Mouse (Mus musculus): ENCODE results near the gene Foxg1. TPM values are rescaled to one million over a fixed set of nuclear protein-coding genes. Genes with fewer than 3 reads are reported as not detected.

Gene Foxg1
- polyA plus RNA-seq, 1 experiment = not detected

GRCm38 (mm10) chr12:49400036-49400852 lies 17.8 kb downstream of the Foxg1 start:
- TF ChIP-seq POLR2A (IDR thresholded peaks at IDR 0.05; ENCODE audit: borderline replicate concordance, low read depth, low read length) (no peak), CTCF (IDR thresholded peaks at IDR 0.05; ENCODE audit: low read depth, low read length) (no peak)
- H3K27ac ChIP-seq (ENCODE audit: insufficient read depth, low read depth, low read length) = no peak overlapping the region
- H3K4me3 ChIP-seq (ENCODE audit: insufficient read depth, low read length) = no peak overlapping the region
- no peaks in the 10 kb centered on the region for H3K4me1 ChIP-seq (ENCODE audit: control insufficient read depth, insufficient read depth, low read length)

- no peak for TF ChIP-seq CTCF (IDR thresholded peaks at IDR 0.05; ENCODE audit: low read depth, low read length)
- TF ChIP-seq POLR2A (IDR thresholded peaks at IDR 0.05; ENCODE audit: borderline replicate concordance, low read depth, low read length) = no peak
- Histone ChIP-seq H3K4me1 (ENCODE audit: control insufficient read depth, insufficient read depth, low read length) (no peaks in the 10 kb centered on the region), H3K4me3 (ENCODE audit: insufficient read depth, low read length) (no peak overlapping the region), H3K27ac (ENCODE audit: insufficient read depth, low read depth, low read length) (no peak overlapping the region)
Measured at GRCm38 (mm10) chr12:49400853-49401118, 18.3 kb downstream of the Foxg1 start.

- Histone ChIP-seq H3K4me1 (ENCODE audit: control insufficient read depth, insufficient read depth, low read length) (no peaks in the 10 kb centered on the region), H3K27ac (ENCODE audit: insufficient read depth, low read depth, low read length) (no peak overlapping the region), H3K4me3 (ENCODE audit: insufficient read depth, low read length) (peak overlapping the region; percentile 5; the same call in 1 of the 2 replicates)
- no peak for TF ChIP-seq POLR2A (IDR thresholded peaks at IDR 0.05; ENCODE audit: borderline replicate concordance, low read depth, low read length)
- no peak for TF ChIP-seq CTCF (IDR thresholded peaks at IDR 0.05; ENCODE audit: low read depth, low read length)
Measured at GRCm38 (mm10) chr12:49401119-49401795, 18.8 kb downstream of the Foxg1 start.

GRCm38 (mm10) chr12:49401796-49402130 lies 19.3 kb downstream of the Foxg1 start:
- no peak overlapping the region for H3K4me3 ChIP-seq (ENCODE audit: insufficient read depth, low read length)

GRCm38 (mm10) chr12:49409833-49410232 lies 27.4 kb downstream of the Foxg1 start:
- TF ChIP-seq CTCF (IDR thresholded peaks at IDR 0.05; ENCODE audit: low read depth, low read length) = no peak
- no peak for TF ChIP-seq POLR2A (IDR thresholded peaks at IDR 0.05; ENCODE audit: borderline replicate concordance, low read depth, low read length)
- Histone ChIP-seq H3K4me3 (ENCODE audit: insufficient read depth, low read length) (no peak overlapping the region), H3K27ac (ENCODE audit: insufficient read depth, low read depth, low read length) (no peak overlapping the region), H3K4me1 (ENCODE audit: control insufficient read depth, insufficient read depth, low read length) (no peaks in the 10 kb centered on the region)

More at GRCm38 (mm10) chr12:49401796-49402130, 19.3 kb downstream of the Foxg1 start:
- Histone ChIP-seq H3K4me1 (ENCODE audit: control insufficient read depth, insufficient read depth, low read length) (no peaks in the 10 kb centered on the region), H3K27ac (ENCODE audit: insufficient read depth, low read depth, low read length) (no peak overlapping the region)
- TF ChIP-seq POLR2A (IDR thresholded peaks at IDR 0.05; ENCODE audit: borderline replicate concordance, low read depth, low read length) = no peak
- no peak for TF ChIP-seq CTCF (IDR thresholded peaks at IDR 0.05; ENCODE audit: low read depth, low read length)

GRCm38 (mm10) chr12:49417963-49418362 lies 35.5 kb downstream of the Foxg1 start:
- no peak overlapping the region for H3K27ac ChIP-seq (ENCODE audit: insufficient read depth, low read depth, low read length)
- H3K4me1 ChIP-seq (ENCODE audit: control insufficient read depth, insufficient read depth, low read length) = no peaks in the 10 kb centered on the region
- no peak overlapping the region for H3K4me3 ChIP-seq (ENCODE audit: insufficient read depth, low read length)
- no peak for TF ChIP-seq POLR2A (IDR thresholded peaks at IDR 0.05; ENCODE audit: borderline replicate concordance, low read depth, low read length)

Other genes starting within 250 kb of the Foxg1 start
- gene Gm43517, start 2.5 kb downstream of the Foxg1 start, polyA plus RNA-seq (2012; ENCODE audit: insufficient read depth, insufficient read length, missing spikeins) = not detected in 2 replicates

All from bone marrow macrophage, adult 2 months (primary cell).